Mouse (Mus musculus): ENCODE data around the gene Hmgcs1.

- TF ChIP-seq POLR2A (IDR thresholded peaks at IDR 0.05; ENCODE audit: low read depth, low read length): no peak
- no peak for TF ChIP-seq CTCF (IDR thresholded peaks at IDR 0.05; ENCODE audit: borderline replicate concordance, insufficient read depth, low read length)
Observed at GRCm38 (mm10) chr13:119690876-119691620, 869 bp downstream of the Hmgcs1 start.

Data from embryonic fibroblast, embryonic 13.5 days (primary cell).